Mouse (Mus musculus) ES-E14 (cell line): Measurements from ENCODE around the gene Cfap61.

Source experiments
- CHD2 ChIP-seq: IDR thresholded peaks from 2 replicates; pipeline ENCODE4 v1.6.1; 2014; ENCODE audit warnings: mild to moderate bottlenecking, low read depth, low read length, inconsistent platforms
- HCFC1 ChIP-seq: IDR thresholded peaks from 2 replicates; pipeline ENCODE4 v1.6.1; 2012; ENCODE audit warnings: low read length, inconsistent platforms, borderline replicate concordance; ENCODE audit not compliant: insufficient read depth
- MAFK ChIP-seq: IDR thresholded peaks from 2 replicates; pipeline ENCODE4 v1.6.1; 2014; ENCODE audit warnings: mild to moderate bottlenecking, low read depth, low read length, inconsistent platforms; ENCODE audit not compliant: insufficient read depth
- ZC3H11A ChIP-seq: IDR thresholded peaks from 2 replicates; pipeline ENCODE4 v1.6.1; 2012; ENCODE audit warnings: low read depth, mild to moderate bottlenecking, inconsistent platforms, low read length, borderline replicate concordance
- ZNF384 ChIP-seq: IDR thresholded peaks from 2 replicates; pipeline ENCODE4 v1.6.1; 2012; ENCODE audit warnings: low read depth, low read length, inconsistent platforms

DNA sequence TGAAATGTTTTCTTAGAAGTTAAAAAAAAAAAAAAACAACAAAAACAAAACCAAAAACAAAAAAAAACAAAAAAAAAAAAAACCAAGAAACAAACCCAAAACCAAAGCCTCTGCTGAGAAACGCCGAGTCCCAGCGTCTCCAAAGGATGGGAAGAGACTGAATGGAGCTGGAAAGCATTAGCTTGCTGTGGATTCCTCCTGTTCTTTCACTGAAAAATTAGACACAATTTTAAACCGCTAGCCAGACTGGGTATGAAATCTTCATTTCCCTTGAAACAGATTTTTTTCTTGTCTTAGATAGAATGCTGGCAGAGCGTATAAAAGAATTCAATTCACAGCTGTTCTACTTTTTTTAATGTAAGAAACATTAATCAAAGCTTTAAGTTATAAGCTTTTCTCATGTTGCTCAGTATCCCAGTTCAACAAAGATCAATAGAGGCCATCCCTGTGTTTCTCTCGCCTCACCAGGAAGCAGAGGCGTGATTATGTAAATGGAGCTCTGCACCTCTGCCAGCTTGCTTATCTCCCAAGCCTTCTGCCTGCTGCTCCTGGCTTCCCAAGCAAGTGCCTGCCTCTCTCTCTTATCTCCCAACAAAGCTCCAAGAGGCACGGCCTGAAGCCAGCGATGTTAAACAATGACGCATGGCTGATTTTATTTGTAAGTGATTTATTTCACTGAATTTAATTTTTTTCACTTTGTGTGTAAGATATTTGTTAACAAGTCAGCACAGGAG, 324.3 kb downstream of the Cfap61 start:
- TF ChIP-seq HCFC1, result no peak
- TF ChIP-seq ZNF384, result no peak
- no peak for TF ChIP-seq ZC3H11A
- no peak for TF ChIP-seq CHD2
- TF ChIP-seq MAFK, result no peak
